Mouse (Mus musculus) ES-E14 (cell line): ENCODE results near the gene Eefsec. TPM values are rescaled to one million over a fixed set of nuclear protein-coding genes. Genes with fewer than 3 reads are reported as not detected.

ENCODE experiments used
- DNase-seq: peaks from one replicate; pipeline ENCODE4 v3.0.0-alpha.2; 2013; ENCODE audit warnings: low read depth, low spot score
- H3K27ac ChIP-seq: 2 replicates; pipeline ENCODE4 v1.5.1; 2012; ENCODE audit warnings: low read depth, mild to moderate bottlenecking, low read length, moderate library complexity, mixed read lengths; ENCODE audit not compliant: poor library complexity, insufficient read depth, severe bottlenecking
- H3K36me3 ChIP-seq: 2 replicates; pipeline ENCODE4 v1.6.1; 2012; ENCODE audit warnings: mild to moderate bottlenecking, low read length, moderate library complexity, mixed read lengths; ENCODE audit not compliant: control insufficient read depth, poor library complexity, insufficient read depth, severe bottlenecking
- H3K4me1 ChIP-seq, 2 experiments: fragments of 150-350 bp in 1 of 2; sonication (generic) in 1 of 2; 2 replicates each; pipeline ENCODE4 v1.6.1; 2012; ENCODE audit warnings: low read length in 2 of 2, mild to moderate bottlenecking in 1 of 2, mixed read lengths in 1 of 2; ENCODE audit not compliant: control insufficient read depth in 2 of 2, insufficient read depth in 2 of 2, poor library complexity in 1 of 2
- H3K4me3 ChIP-seq, 2 experiments: fragments of 150-350 bp in 1 of 2; sonication (generic) in 1 of 2; 2 replicates each; pipeline ENCODE4 v1.5.1; 2012; ENCODE audit warnings: low read length in 2 of 2, low read depth in 1 of 2, mild to moderate bottlenecking in 1 of 2, mixed read lengths in 1 of 2; ENCODE audit not compliant: insufficient read depth in 1 of 2, poor library complexity in 1 of 2, severe bottlenecking in 1 of 2
- H3K9ac ChIP-seq: 2 replicates; pipeline ENCODE4 v1.6.1; 2012; ENCODE audit warnings: low read depth, mild to moderate bottlenecking, low read length, mixed read lengths; ENCODE audit not compliant: poor library complexity, insufficient read depth, severe bottlenecking
- H3K9me3 ChIP-seq: fragments of 150-350 bp; sonication (generic); 2 replicates; pipeline ENCODE4 v1.6.1; 2012; ENCODE audit warnings: low read depth, mild to moderate bottlenecking, low read length; ENCODE audit not compliant: control insufficient read depth, insufficient read depth
- CHD2 ChIP-seq: IDR thresholded peaks from 2 replicates; pipeline ENCODE4 v1.6.1; 2014; ENCODE audit warnings: mild to moderate bottlenecking, low read depth, low read length, inconsistent platforms
- HCFC1 ChIP-seq: IDR thresholded peaks from 2 replicates; pipeline ENCODE4 v1.6.1; 2012; ENCODE audit warnings: low read length, inconsistent platforms, borderline replicate concordance; ENCODE audit not compliant: insufficient read depth
- MAFK ChIP-seq: IDR thresholded peaks from 2 replicates; pipeline ENCODE4 v1.6.1; 2014; ENCODE audit warnings: mild to moderate bottlenecking, low read depth, low read length, inconsistent platforms; ENCODE audit not compliant: insufficient read depth
- ZC3H11A ChIP-seq: IDR thresholded peaks from 2 replicates; pipeline ENCODE4 v1.6.1; 2012; ENCODE audit warnings: low read depth, mild to moderate bottlenecking, inconsistent platforms, low read length, borderline replicate concordance
- ZNF384 ChIP-seq: IDR thresholded peaks from 2 replicates; pipeline ENCODE4 v1.6.1; 2012; ENCODE audit warnings: low read depth, low read length, inconsistent platforms
- in situ Hi-C, 2 experiments: fragments of 600-800 bp; cut with MboI; formaldehyde crosslinking; loops; one replicate each; pipeline ENCODE4 v1.15.1; 2025; ENCODE audit warnings: low sequenced_read_pairs in 2 of 2, inconsistent platforms in 1 of 2; ENCODE audit not compliant: unreplicated experiment in 2 of 2
- total RNA-seq: library from RNA; depleted of rRNA; stranded (reverse); fragments of 300-350 nt; gene quantifications from 2 replicates; pipeline ENCODE4 v1.2.3, GENCODE M21; 2012

Eefsec gene
- total RNA-seq, 1 experiment, result 26.2 TPM

DNA sequence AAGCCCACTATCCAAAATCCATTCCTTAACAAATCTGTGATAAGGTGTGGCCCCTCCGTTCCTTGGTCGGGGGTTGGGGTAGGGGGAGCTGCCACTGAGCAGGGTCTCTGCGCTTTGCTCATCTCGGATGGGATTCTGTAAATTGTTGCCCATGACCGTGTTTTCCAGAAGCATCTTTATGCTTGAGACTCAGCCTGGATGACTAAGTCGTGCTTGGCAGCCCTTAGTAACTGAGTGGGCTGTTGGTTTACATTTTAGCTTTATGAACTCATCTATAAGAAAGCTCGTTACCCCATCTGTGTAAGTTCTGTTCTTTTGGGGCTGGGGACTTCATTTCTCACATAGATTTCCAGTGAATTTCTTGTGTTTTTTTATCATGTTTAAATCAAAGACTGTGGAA lies 42.7 kb upstream of the Eefsec start:
- Histone ChIP-seq H3K36me3 (peaks cover 66% of the 10 kb centered on the region), H3K4me3 (no peak overlapping the region), H3K27ac (no peak overlapping the region), H3K9me3 (no peaks in the 10 kb centered on the region), H3K9ac (no peak overlapping the region), H3K4me1 (peaks cover 3 to 7% of the 10 kb centered on the region in 2 experiments; a peak in 1 of 4 replicates)
- DNase-seq, result no peak
- in situ Hi-C loops, result no loop called here
- no peak for TF ChIP-seq ZC3H11A
- TF ChIP-seq HCFC1, result no peak

DNA sequence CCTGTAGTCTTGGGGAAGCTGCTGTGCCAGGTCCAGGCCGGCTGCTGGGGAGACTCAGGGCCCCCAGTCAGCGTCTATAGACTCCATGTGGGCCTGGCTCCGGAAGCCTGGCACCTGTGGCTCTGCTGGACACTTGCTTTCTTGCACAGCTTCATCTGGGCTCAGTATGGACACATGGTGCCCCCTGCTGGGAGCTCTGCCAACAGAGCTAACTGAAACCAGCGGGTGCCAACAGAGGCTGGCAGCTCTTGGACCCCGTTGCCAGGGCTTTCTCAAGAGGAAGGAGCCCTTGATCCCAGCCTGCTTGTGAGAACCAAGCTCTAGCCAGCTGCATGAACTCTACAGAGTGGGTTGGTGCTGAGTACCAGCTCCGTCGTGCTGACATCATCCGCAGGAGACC lies 40.6 kb upstream of the Eefsec start:
- H3K9me3 ChIP-seq, result no peaks in the 10 kb centered on the region
- H3K36me3 ChIP-seq, result peaks cover 66% of the 10 kb centered on the region
- no peak overlapping the region; the same call in 1 of the 2 replicates for H3K27ac ChIP-seq
- in situ Hi-C loops, result no loop called here
- no peak overlapping the region for H3K4me3 ChIP-seq
- no peak overlapping the region for H3K9ac ChIP-seq
- TF ChIP-seq ZNF384 (no peak), ZC3H11A (no peak), CHD2 (no peak), MAFK (no peak), HCFC1 (no peak)
- no peak for DNase-seq
- peaks cover 9 to 14% of the 10 kb centered on the region in 2 experiments for H3K4me1 ChIP-seq

DNA sequence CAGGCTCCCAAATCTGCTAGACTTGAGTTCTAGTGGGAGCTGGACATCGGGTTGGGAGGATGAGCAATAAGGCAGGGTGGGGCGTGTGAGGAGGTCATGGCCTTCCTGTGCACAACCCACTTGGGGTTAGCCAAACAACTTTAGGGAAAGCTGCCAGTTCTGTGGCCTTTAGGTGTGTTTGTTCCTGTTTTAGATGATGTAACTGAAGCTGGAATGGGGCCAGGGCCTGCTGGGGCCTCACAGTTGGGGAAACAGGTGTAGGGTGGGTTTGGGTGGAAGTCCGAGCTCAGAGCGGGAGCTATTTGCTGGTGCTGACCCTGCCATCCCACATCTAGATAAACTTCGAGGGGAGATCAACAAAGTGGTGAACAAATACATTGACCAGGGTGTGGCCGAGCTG lies 39.0 kb upstream of the Eefsec start:
- Histone ChIP-seq H3K27ac (no peak overlapping the region), H3K9ac (no peak overlapping the region), H3K9me3 (no peaks in the 10 kb centered on the region), H3K4me1 (peaks cover 9 to 14% of the 10 kb centered on the region in 2 experiments), H3K4me3 (no peak overlapping the region), H3K36me3 (peaks cover 60% of the 10 kb centered on the region)
- DNase-seq, result no peak
- in situ Hi-C loops, result no loop called here
- TF ChIP-seq ZC3H11A (no peak), CHD2 (no peak), MAFK (no peak), HCFC1 (no peak), ZNF384 (no peak)

DNA sequence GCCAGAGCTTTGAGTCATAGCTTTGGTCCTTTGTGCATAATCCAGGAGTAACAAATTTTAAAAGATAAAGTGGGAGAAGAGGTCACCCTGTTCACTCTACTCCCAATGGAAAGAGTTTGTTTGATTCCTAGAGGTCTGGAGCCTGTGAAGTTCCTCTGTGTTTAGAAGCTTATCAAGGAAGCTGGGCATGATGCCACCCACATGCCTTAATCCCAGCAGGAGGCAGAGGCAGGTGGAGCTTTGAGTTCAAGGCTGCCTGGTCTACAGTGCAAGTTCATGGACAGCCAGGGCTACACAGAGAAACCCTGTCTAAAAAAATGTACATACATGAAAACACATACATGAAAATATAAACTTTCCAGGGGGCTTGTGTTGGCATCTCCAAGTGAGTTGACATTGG lies 37.6 kb upstream of the Eefsec start:
- H3K9ac ChIP-seq, result no peak overlapping the region

DNA sequence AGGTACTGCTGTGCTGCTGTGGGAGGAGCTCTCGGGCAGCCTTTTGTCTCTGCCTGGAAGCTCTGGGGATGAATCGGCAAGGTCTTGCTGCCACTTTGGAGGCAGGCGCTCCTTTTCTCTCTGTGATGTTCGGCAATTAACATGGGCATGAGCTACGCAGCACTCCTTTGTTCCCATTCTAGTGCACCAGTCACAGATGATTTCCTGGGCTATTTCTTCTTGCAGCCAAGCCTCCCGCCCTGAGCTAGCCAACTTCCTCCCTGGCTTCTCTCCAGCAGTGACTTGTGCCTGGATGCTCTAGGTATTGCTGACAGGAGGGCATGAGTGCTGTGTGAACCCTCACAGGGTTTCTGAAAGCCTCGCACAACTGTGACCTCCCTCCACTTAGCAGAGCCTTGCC lies 36.8 kb upstream of the Eefsec start:
- H3K4me1 ChIP-seq, result peaks cover 9 to 17% of the 10 kb centered on the region in 2 experiments
- no peak overlapping the region for H3K9ac ChIP-seq
- TF ChIP-seq ZNF384, result no peak
- no peak for TF ChIP-seq MAFK
- TF ChIP-seq ZC3H11A, result no peak
- no peak for TF ChIP-seq HCFC1
- no peak for TF ChIP-seq CHD2
- H3K4me3 ChIP-seq, result no peak overlapping the region
- in situ Hi-C loops, result no loop called here
- DNase-seq, result peak; percentile 78
- H3K36me3 ChIP-seq, result peaks cover 65% of the 10 kb centered on the region
- peak overlapping the region; percentile 74 for H3K27ac ChIP-seq
- H3K9me3 ChIP-seq, result no peaks in the 10 kb centered on the region

More for the DNA sequence above, 37.6 kb upstream of the Eefsec start:
- Histone ChIP-seq H3K4me3 (no peak overlapping the region), H3K9me3 (no peaks in the 10 kb centered on the region), H3K27ac (peak overlapping the region; percentile 74; the same call in 1 of the 2 replicates), H3K4me1 (peaks cover 9 to 17% of the 10 kb centered on the region in 2 experiments), H3K36me3 (peaks cover 65% of the 10 kb centered on the region)
- TF ChIP-seq HCFC1, result no peak
- TF ChIP-seq ZC3H11A, result no peak
- TF ChIP-seq ZNF384, result no peak
- TF ChIP-seq MAFK, result no peak
- no peak for DNase-seq
- in situ Hi-C loops, result no loop called here
